Mouse (Mus musculus) activated CD4-positive, CD25-positive, alpha-beta regulatory T cell (primary cell): ENCODE measurements around the gene Eras. TPM values are rescaled to one million over a fixed set of nuclear protein-coding genes. Genes with fewer than 3 reads are reported as not detected.

ENCODE experiments used
- polyA plus RNA-seq, 2 experiments: library from polyadenylated mRNA; unstranded; fragments of 100-300 nt; shearing (Covaris generic); gene quantifications; one replicate each; pipeline ENCODE4 v1.2.1; 2017

Gene Eras
- not detected for polyA plus RNA-seq

GRCm38 (mm10) chrX:7928270-7928790 is at the start of gene Eras:
Gene Eras, minus strand, starts transcription at chrX:7928607.

GRCm38 (mm10) chrX:7977892-7978291 is 49.5 kb upstream of the Eras start, which contains the start of gene Gata1:
Gene Gata1, minus strand, starts transcription at chrX:7978071.

GRCm38 (mm10) chrX:7947108-7947899 is 18.9 kb upstream of the Eras start, which contains the start of gene Hdac6:
Gene Hdac6, minus strand, starts transcription at chrX:7947889.

GRCm38 (mm10) chrX:7919601-7920383 is 8.6 kb downstream of the Eras start, which contains the start of gene Pcsk1n:
Gene Pcsk1n, plus strand, starts transcription at chrX:7919822.

GRCm38 (mm10) chrX:7909242-7909641 is 19.2 kb downstream of the Eras start, which contains the start of gene Gm10490:
Gene Gm10490, plus strand, starts transcription at chrX:7909542.

GRCm38 (mm10) chrX:7907735-7908134 is 20.7 kb downstream of the Eras start, which contains the start of gene Gm10491:
Gene Gm10491, minus strand, starts transcription at chrX:7907835.

GRCm38 (mm10) chrX:7898880-7899874 is 29.2 kb downstream of the Eras start, which contains the start of the genes Pqbp1 and Timm17b:
Gene Pqbp1, minus strand, starts transcription at chrX:7899269.
Gene Timm17b, plus strand, starts transcription at chrX:7899357.

GRCm38 (mm10) chrX:7883841-7884567 is 44.4 kb downstream of the Eras start, which contains the start of gene Slc35a2:
Gene Slc35a2, plus strand, starts transcription at chrX:7884028.

GRCm38 (mm10) chrX:7878007-7878419 is 50.4 kb downstream of the Eras start, which contains the start of gene Pim2:
Gene Pim2, plus strand, starts transcription at chrX:7878262.

Other genes starting within 250 kb of the Eras start
- gene Magix, start 247.4 kb downstream of the Eras start, polyA plus RNA-seq, result under 1 TPM; 0.07 to 0.15 TPM
- 10 to 100 TPM; 53.2 to 55.6 TPM for gene Gpkow, start 231.5 kb downstream of the Eras start, polyA plus RNA-seq
- gene Wdr45, start 214.3 kb downstream of the Eras start, polyA plus RNA-seq, result 10 to 100 TPM; 79.2 to 82.1 TPM
- not detected for gene Gm45208, start 206.4 kb downstream of the Eras start, polyA plus RNA-seq
- gene Praf2, start 200.2 kb downstream of the Eras start, polyA plus RNA-seq, result 10 to 100 TPM; 23.5 to 24.1 TPM
- not detected for gene Ccdc120, start 177.7 kb downstream of the Eras start, polyA plus RNA-seq
- gene Tfe3, start 166.0 kb downstream of the Eras start, polyA plus RNA-seq, result 10 to 100 TPM; 25.7 to 39.5 TPM
- gene Gripap1, start 138.8 kb downstream of the Eras start, polyA plus RNA-seq, result 10 to 100 TPM; 74.5 to 78.6 TPM
- gene Kcnd1, start 106.3 kb downstream of the Eras start, polyA plus RNA-seq, result under 1 TPM; 0.21 to 0.61 TPM
- gene Otud5, start 87.2 kb downstream of the Eras start, polyA plus RNA-seq, result 100 to 1,000 TPM; 135 to 174 TPM
- 100 to 1,000 TPM in 1 of 2 experiments, 10 to 100 TPM in 1; 57.1 to 169 TPM for gene Pim2, start 50.3 kb downstream of the Eras start, polyA plus RNA-seq
- gene Slc35a2, start 44.6 kb downstream of the Eras start, polyA plus RNA-seq, result 10 to 100 TPM; 21.5 to 29.9 TPM
- 100 to 1,000 TPM in 1 of 2 experiments, 10 to 100 TPM in 1; 99.4 to 142 TPM for gene Pqbp1, start 29.3 kb downstream of the Eras start, polyA plus RNA-seq
- 100 to 1,000 TPM; 122 to 162 TPM for gene Timm17b, start 29.2 kb downstream of the Eras start, polyA plus RNA-seq
- gene Gm10491, start 20.8 kb downstream of the Eras start, polyA plus RNA-seq, result not detected
- gene Gm10490, start 19.1 kb downstream of the Eras start, polyA plus RNA-seq, result not detected
- gene Pcsk1n, start 8.8 kb downstream of the Eras start, polyA plus RNA-seq, result not detected
- 10 to 100 TPM; 10.8 to 15.6 TPM for gene Hdac6, start 19.3 kb upstream of the Eras start, polyA plus RNA-seq
- 10 to 100 TPM; 23.4 to 63.7 TPM for gene Gata1, start 49.5 kb upstream of the Eras start, polyA plus RNA-seq
- not detected for gene Glod5, start 89.9 kb upstream of the Eras start, polyA plus RNA-seq
- 10 to 100 TPM; 17.5 to 26.2 TPM for gene Suv39h1, start 146.2 kb upstream of the Eras start, polyA plus RNA-seq
- gene Was, start 161.9 kb upstream of the Eras start, polyA plus RNA-seq, result 100 to 1,000 TPM in 1 of 2 experiments, 10 to 100 TPM in 1; 98.6 to 110 TPM
- 10 to 100 TPM; 13.4 to 18.7 TPM for gene Wdr13, start 204.3 kb upstream of the Eras start, polyA plus RNA-seq
- gene Rbm3, start 217.3 kb upstream of the Eras start, polyA plus RNA-seq, result 100 to 1,000 TPM; 668 to 956 TPM
- gene Tbc1d25, start 247.6 kb upstream of the Eras start, polyA plus RNA-seq, result 10 to 100 TPM; 12.7 to 18.0 TPM